Mouse (Mus musculus): ENCODE measurements at regions not wholly inside any gene's neighbourhood (a gene's known extent, or its start where the extent isn't known, plus 50 kb on each side); places are given as distances from the start of the nearest gene placed in this dataset.
A peak's percentile ranks its signal among the peaks of the same experiment; 100 is the strongest.

DNA sequence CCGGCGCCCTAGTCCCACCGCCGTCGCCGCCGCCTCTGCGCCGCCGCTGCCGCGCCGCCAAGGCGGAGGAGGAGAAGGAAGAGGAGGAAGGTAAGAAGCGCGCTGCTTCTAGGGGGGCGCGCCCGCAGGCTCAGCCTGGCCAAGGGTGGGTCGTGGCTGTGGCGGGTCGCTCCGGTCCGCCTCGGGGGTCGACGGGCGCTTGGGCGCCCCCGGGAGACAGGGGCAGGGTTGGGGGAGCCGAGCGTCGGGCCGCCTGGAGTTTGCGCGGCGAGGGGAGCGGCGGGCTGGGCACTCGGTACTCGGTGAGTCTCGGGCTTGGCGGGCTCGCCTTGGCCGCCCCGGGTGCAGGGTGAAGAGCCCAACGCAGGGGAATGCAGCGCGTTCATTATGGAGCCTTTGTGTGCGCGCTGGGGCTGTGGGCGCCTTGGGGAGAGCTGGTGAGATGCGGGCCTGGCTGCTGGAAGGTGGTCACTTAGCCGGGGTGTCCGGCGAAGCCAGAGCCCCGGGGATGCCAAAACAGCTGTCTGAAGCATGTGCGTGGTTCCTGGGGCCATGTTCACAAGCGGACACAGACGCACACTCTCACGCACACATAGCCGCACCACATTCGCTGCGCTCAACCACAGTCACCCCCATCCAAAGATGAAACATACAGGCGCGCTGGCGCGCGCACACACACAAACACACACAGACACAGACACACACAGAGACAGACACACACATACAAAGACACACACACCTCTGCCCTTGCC is 63.9 kb upstream of the Frmpd3 start:
- H3K4me3 ChIP-seq = peak overlapping the region; percentile 51
- no peaks in the 10 kb centered on the region for H3K36me3 ChIP-seq (ENCODE audit: poor library complexity, severe bottlenecking)
- no peaks in the 10 kb centered on the region for H3K9me3 ChIP-seq (replicated peaks)
- 0 out of 2 replicates have a peak, but pooled peaks cover 2% of the 10 kb centered on the region for H3K4me1 ChIP-seq
- H3K27ac ChIP-seq = no peak overlapping the region
- 20% methylated on average over 41 of the region's 69 CpGs for WGBS
- peak overlapping the region; percentile 69 for H3K4me2 ChIP-seq
- H3K9ac ChIP-seq = peak overlapping the region; percentile 66
- ATAC-seq = peak; percentile 48
- H3K27me3 ChIP-seq = peaks cover 70% of the 10 kb centered on the region

DNA sequence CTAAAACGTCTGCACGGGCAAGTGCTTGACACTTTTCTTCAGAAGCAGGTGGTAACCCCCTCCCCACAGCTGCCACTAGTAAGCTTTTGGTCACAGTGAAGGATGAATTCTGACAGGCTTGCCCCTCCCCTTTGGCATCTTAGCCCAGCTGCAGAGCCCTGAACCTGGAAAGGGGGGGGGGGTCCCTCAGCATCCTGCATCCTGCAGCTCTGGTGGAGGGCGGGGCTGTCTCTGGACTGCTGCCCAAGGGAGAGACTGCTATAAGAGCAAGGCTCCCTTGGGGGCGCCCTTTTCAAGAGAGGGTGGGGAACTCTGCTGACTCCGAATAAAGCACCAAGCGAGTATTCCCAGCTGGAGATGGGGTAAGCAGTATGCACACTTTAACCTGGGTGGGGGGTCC is 62.8 kb upstream of the Frmpd3 start:
- H3K9ac ChIP-seq = no peak overlapping the region
- peaks cover 66% of the 10 kb centered on the region for H3K27me3 ChIP-seq
- ATAC-seq = peak; percentile 40; the same call in 1 of the 2 replicates
- 0 out of 2 replicates have a peak, but pooled peaks cover 2% of the 10 kb centered on the region for H3K4me1 ChIP-seq
- no peaks in the 10 kb centered on the region for H3K9me3 ChIP-seq (replicated peaks)
- no peak overlapping the region for H3K4me3 ChIP-seq
- no peaks in the 10 kb centered on the region for H3K36me3 ChIP-seq (ENCODE audit: poor library complexity, severe bottlenecking)
- peak overlapping the region; percentile 4; the same call in 1 of the 2 replicates for H3K4me2 ChIP-seq
- no peak overlapping the region for H3K27ac ChIP-seq
- WGBS = 24% methylated on average over 6 of the region's 6 CpGs

DNA sequence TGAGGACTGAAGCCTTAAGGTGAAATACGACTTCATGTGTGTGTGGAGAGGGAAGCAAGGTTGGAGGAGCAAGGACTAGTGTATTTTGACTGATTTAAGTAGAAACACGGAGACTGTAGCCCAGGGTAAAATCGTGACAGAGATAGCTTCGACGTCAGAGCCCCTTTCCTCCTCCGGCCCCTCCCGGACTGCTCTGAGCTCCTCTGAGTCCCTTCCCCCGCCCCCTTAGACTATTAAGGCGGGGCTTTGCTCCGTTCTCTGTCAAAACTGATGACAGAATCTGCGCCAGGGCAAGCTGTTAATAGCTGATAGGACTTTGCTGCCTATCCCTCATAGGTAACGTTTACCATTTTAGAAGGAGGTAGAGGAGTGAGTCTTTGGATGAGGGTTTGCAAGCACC is 62.0 kb upstream of the Frmpd3 start:
- Histone ChIP-seq H3K4me3 (no peak overlapping the region), H3K27ac (no peak overlapping the region), H3K9ac (no peak overlapping the region), H3K36me3 (ENCODE audit: poor library complexity, severe bottlenecking) (no peaks in the 10 kb centered on the region), H3K27me3 (peaks cover 60% of the 10 kb centered on the region), H3K4me2 (peak overlapping the region; percentile 36), H3K9me3 (replicated peaks) (no peaks in the 10 kb centered on the region), H3K4me1 (0 out of 2 replicates have a peak, but pooled peaks cover 2% of the 10 kb centered on the region)
- 12% methylated on average over 12 of the region's 12 CpGs for WGBS
- ATAC-seq = peak; percentile 26; the same call in 1 of the 2 replicates
